Mouse (Mus musculus): ENCODE measurements around the gene Sync. TPM values are rescaled to one million over a fixed set of nuclear protein-coding genes. Genes with fewer than 3 reads are reported as not detected.

Gene Sync
- polyA plus RNA-seq, 1 experiment, result 0.69 TPM

DNA sequence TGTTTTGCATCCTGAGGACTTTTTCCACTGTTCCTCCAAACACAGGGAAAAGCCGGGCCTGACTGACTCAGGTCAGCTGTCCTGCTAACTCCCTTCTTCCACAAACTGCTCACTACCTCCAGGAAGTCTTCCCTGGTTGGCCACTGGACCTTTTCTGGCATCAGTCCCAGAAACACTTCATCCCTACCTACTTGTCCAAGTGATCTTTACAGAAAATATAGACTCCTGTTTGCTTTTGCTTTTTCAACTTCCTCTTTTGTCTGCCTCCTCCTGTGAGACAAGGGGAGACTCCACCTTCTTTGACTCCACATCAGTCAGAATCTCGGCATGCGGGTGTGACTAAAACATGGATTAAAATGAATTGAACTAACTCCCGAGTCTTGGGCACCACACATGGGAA is 42.6 kb upstream of the Sync start:
- Histone ChIP-seq H3K4me1 (ENCODE audit: control insufficient read depth, insufficient read depth, low read length) (peaks cover 26% of the 10 kb centered on the region), H3K27me3 (replicated peaks; ENCODE audit: control insufficient read depth, insufficient read depth, low read length) (no peaks in the 10 kb centered on the region), H3K27ac (ENCODE audit: insufficient read depth, low read depth, low read length) (peak overlapping the region; percentile 46; the same call in 1 of the 2 replicates), H3K36me3 (ENCODE audit: control insufficient read depth, insufficient read depth, low read length) (no peaks in the 10 kb centered on the region), H3K4me3 (ENCODE audit: insufficient read depth, low read depth, low read length) (no peak overlapping the region)
- 34% methylated on average over 4 of the region's 4 CpGs for WGBS
- TF ChIP-seq POLR2A (IDR thresholded peaks at IDR 0.05; ENCODE audit: low read depth, low read length) (no peak), CTCF (conservative IDR thresholded peaks at IDR 0.05; ENCODE audit: insufficient read depth, insufficient read length, low read depth, low read length) (no peak)
- peak; percentile 65 for DNase-seq

DNA sequence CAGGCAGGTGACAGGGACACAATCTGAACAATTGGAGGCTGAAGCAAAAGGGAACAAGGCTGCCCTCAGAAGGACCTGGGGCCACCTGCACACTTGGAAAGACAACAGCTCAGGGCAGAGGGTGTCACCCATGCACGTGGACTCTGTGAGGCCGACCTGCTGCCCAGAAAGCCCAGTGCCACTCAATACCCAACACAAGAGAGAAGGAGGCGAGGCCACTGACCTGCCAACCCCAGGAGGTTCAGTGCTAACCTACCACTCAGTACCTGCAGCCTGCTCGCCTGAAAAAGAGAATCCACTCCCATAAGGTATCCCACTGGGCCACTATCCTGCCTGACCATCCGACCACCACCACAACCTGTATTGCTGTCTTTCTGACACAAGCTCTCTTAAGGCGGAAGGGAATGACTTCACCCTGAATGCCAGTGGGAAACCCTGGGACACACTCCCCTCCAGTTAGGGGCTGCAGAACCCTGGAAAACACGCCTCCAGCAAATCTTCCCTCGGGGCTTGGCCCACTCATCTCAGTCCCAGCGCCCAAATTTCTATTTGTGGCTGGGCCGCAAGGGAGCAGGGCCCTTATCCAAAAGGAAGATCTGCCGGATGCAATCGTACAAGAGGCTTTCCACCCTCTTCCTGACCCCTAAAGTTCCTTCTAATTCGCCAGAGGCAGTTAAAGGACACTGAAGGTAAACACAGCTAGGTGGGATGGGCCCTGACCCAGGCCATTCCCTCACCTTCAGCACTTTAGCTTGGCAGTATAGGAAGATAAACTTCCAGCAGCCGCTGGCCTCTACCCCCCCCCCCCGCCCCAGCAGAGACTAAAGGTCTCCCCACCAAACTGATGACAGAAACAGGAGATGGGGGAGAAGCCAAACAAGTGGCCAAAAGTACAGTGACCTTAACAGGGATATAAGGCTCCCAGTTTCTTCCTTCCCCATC is 40.8 kb upstream of the Sync start:
- DNase-seq, result peak; percentile 52
- Histone ChIP-seq H3K4me3 (ENCODE audit: insufficient read depth, low read depth, low read length) (peak overlapping the region; percentile 76), H3K27ac (ENCODE audit: insufficient read depth, low read depth, low read length) (peak overlapping the region; percentile 61), H3K27me3 (replicated peaks; ENCODE audit: control insufficient read depth, insufficient read depth, low read length) (no peaks in the 10 kb centered on the region), H3K36me3 (ENCODE audit: control insufficient read depth, insufficient read depth, low read length) (no peaks in the 10 kb centered on the region), H3K4me1 (ENCODE audit: control insufficient read depth, insufficient read depth, low read length) (peaks cover 32% of the 10 kb centered on the region)
- 33% methylated on average over 15 of the region's 15 CpGs for WGBS
- no peak for TF ChIP-seq CTCF (conservative IDR thresholded peaks at IDR 0.05; ENCODE audit: insufficient read depth, insufficient read length, low read depth, low read length)
- no peak for TF ChIP-seq POLR2A (IDR thresholded peaks at IDR 0.05; ENCODE audit: low read depth, low read length)

DNA sequence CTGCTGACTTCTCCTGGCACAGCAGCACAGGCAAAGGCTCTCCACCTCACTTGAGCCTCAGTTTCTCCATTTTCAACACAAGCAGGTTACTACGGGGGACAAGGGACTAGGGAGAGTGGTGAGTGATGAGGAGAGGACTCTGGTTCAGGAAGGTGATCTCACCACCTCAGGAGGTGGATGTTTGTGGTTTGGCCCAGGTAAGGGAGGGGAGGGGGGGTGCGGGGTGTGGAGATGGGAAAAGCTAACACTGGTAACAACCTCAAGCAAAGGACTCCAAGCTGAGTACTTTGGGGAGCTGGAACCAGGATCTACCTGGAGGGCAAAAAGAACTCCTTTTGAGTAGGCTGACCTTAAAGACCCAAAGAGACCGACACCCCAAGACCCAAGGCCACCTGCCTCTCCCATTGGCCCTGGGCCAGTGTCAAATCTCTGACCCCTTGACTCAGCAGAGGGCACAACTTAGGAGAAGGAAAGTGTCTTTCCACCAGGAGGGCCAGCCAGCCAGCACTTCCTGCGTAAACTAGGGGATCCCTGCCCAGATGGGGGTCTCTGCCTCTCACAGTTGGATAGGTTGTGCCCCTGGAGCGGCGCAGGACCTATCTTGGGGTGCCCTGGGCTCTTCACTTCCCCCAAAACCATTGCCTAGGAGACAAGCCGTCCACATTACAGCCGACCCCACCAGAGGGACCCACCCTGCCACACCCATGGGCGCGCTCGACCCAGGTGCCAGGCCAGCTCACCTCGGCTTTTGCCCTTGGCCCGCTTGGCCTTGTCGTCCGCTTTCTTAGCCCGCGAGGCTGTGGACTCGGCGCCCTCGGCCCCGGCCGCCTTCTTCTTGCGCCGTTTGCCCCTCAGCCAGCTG is 39.8 kb upstream of the Sync start:
- peak overlapping the region; percentile 88 for H3K27ac ChIP-seq (ENCODE audit: insufficient read depth, low read depth, low read length)
- WGBS, result 9% methylated on average over 24 of the region's 24 CpGs
- DNase-seq, result peak; percentile 52
- TF ChIP-seq POLR2A (IDR thresholded peaks at IDR 0.05; ENCODE audit: low read depth, low read length), result no peak
- TF ChIP-seq CTCF (conservative IDR thresholded peaks at IDR 0.05; ENCODE audit: insufficient read depth, insufficient read length, low read depth, low read length), result no peak
- H3K27me3 ChIP-seq (replicated peaks; ENCODE audit: control insufficient read depth, insufficient read depth, low read length), result no peaks in the 10 kb centered on the region
- H3K4me3 ChIP-seq (ENCODE audit: insufficient read depth, low read depth, low read length), result peak overlapping the region; percentile 76
- H3K36me3 ChIP-seq (ENCODE audit: control insufficient read depth, insufficient read depth, low read length), result no peaks in the 10 kb centered on the region
- peaks cover 35% of the 10 kb centered on the region for H3K4me1 ChIP-seq (ENCODE audit: control insufficient read depth, insufficient read depth, low read length)

DNA sequence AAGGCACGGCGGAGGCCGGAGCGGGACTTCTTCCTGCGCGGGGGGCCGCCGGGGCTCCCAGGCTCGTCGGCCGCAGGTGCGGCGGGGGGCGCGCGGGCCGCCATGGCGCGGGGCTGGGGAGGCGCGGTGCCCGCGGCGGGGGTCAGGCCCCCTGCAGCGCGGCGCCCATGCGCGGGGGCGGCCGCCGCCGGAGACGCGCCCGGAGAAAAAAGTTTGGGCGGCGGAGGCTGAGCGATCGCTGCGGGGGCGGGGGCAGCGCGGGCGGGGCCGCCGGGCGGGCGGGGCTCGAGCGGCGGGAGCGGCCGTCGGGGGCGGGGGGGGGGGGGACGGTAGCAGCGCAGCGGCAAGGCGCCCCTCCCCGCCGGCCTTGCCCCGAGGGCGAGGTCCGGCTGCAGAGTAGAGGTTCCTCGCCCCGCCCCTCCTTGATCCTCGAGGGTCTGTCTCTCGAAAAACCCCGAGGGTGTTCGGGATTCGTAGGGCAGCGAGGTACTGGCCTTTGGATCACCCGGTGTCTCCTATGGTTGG is 39.1 kb upstream of the Sync start:
- DNase-seq, result peak; percentile 49
- WGBS, result under 1% methylated on average over 64 of the region's 74 CpGs
- Histone ChIP-seq H3K36me3 (ENCODE audit: control insufficient read depth, insufficient read depth, low read length) (no peaks in the 10 kb centered on the region), H3K4me3 (ENCODE audit: insufficient read depth, low read depth, low read length) (peak overlapping the region; percentile 76), H3K27ac (ENCODE audit: insufficient read depth, low read depth, low read length) (peak overlapping the region; percentile 88), H3K4me1 (ENCODE audit: control insufficient read depth, insufficient read depth, low read length) (peaks cover 35% of the 10 kb centered on the region), H3K27me3 (replicated peaks; ENCODE audit: control insufficient read depth, insufficient read depth, low read length) (no peaks in the 10 kb centered on the region)
- TF ChIP-seq POLR2A (IDR thresholded peaks at IDR 0.05; ENCODE audit: low read depth, low read length) (no peak), CTCF (conservative IDR thresholded peaks at IDR 0.05; ENCODE audit: insufficient read depth, insufficient read length, low read depth, low read length) (no peak)

DNA sequence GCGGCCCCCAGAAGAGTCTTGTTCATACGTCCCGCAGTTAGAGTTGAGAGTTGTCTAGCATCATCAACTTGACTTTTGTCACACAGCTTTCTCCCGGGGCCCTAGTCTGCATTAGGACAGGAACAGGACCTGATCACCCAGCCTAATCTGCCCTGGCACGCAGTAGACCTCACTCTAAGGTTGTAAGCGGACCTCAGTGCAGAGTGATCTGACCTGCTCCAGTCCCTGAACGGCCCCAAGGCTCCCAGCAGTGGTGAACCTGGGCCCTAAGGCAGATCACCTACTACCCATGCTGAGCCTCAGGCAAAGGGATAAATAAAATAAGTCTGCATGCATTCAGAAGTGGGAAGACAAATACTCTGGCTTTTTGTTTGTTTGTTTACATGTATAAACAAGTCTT is 38.1 kb upstream of the Sync start:
- 68% methylated on average over 7 of the region's 7 CpGs for WGBS

DNA sequence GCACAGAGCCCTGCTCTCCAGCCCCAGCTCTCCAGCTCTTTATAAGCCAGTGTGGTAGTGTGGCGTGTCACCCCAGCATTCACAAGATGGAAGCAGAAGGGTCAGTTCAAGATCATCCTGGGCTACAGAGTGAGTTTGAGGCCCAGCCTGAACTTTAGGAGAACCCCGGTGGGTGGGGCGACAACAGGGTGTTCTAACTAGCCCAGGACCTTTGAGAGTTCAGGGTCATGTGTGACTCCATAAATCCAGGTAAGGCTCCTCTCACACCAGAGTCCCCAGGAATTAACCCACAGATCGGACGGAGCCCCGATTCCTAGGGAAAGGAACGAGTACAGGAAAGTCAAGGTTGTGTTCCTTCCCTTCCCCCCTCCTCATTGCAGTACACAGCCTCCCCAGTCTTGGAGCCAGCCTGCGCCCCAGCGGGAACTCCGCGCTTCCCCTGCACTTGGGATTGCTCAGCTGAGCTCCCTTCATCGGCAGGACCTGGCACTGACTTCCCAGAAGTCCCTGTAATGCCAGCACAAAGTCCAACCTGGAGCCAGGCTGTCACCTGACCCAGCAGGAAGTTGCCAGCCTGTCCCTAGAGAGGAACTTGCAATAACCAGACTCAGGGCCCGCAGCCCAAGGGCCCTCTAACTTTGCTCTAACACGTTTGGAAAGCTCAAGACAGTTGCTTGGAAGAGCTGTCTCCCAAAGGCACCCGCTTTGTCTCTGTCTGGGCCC is 36.5 kb upstream of the Sync start:
- DNase-seq, result peak; percentile 96
- Histone ChIP-seq H3K4me3 (ENCODE audit: insufficient read depth, low read depth, low read length) (no peak overlapping the region), H3K27me3 (replicated peaks; ENCODE audit: control insufficient read depth, insufficient read depth, low read length) (no peaks in the 10 kb centered on the region), H3K36me3 (ENCODE audit: control insufficient read depth, insufficient read depth, low read length) (no peaks in the 10 kb centered on the region), H3K27ac (ENCODE audit: insufficient read depth, low read depth, low read length) (peak overlapping the region; percentile 94), H3K4me1 (ENCODE audit: control insufficient read depth, insufficient read depth, low read length) (peaks cover 25% of the 10 kb centered on the region)
- 40% methylated on average over 15 of the region's 15 CpGs for WGBS
- TF ChIP-seq POLR2A (IDR thresholded peaks at IDR 0.05; ENCODE audit: low read depth, low read length), result peak; percentile 60
- TF ChIP-seq CTCF (conservative IDR thresholded peaks at IDR 0.05; ENCODE audit: insufficient read depth, insufficient read length, low read depth, low read length), result no peak

More for the DNA sequence above, 38.1 kb upstream of the Sync start:
- H3K27ac ChIP-seq (ENCODE audit: insufficient read depth, low read depth, low read length), result peak overlapping the region; percentile 27; the same call in 1 of the 2 replicates
- no peaks in the 10 kb centered on the region for H3K27me3 ChIP-seq (replicated peaks; ENCODE audit: control insufficient read depth, insufficient read depth, low read length)
- H3K4me1 ChIP-seq (ENCODE audit: control insufficient read depth, insufficient read depth, low read length), result peaks cover 35% of the 10 kb centered on the region
- H3K36me3 ChIP-seq (ENCODE audit: control insufficient read depth, insufficient read depth, low read length), result no peaks in the 10 kb centered on the region
- no peak for DNase-seq
- no peak overlapping the region for H3K4me3 ChIP-seq (ENCODE audit: insufficient read depth, low read depth, low read length)
- TF ChIP-seq POLR2A (IDR thresholded peaks at IDR 0.05; ENCODE audit: low read depth, low read length) (no peak), CTCF (conservative IDR thresholded peaks at IDR 0.05; ENCODE audit: insufficient read depth, insufficient read length, low read depth, low read length) (no peak)
